Mouse (Mus musculus) lung, adult 2 months (tissue): Measurements from ENCODE around the gene 2010111I01Rik. TPM values are rescaled to one million over a fixed set of nuclear protein-coding genes. Genes with fewer than 3 reads are reported as not detected.
"Not testable (repeated sequence)": the region's sequence is repeated elsewhere in the genome, so short reads cannot be mapped to it uniquely, and the experiment has no call there.

Experiments used
- DNase-seq: peaks from one replicate; pipeline ENCODE4 v3.0.0; 2022
- H3K4me1 ChIP-seq: fragments of 200-500 bp; 2 replicates; pipeline ENCODE4 v1.6.1; 2011; ENCODE audit warnings: low read length; ENCODE audit not compliant: control insufficient read depth, insufficient read depth
- H3K4me3 ChIP-seq: fragments of 200-500 bp; replicated peaks from 2 replicates; pipeline ENCODE3; 2011; ENCODE audit warnings: low read depth, mild to moderate bottlenecking, control low read depth, low read length; ENCODE audit errors: extremely low read depth
- CTCF ChIP-seq: fragments of 200-500 bp; IDR thresholded peaks from 2 replicates; pipeline ENCODE4 v1.5.1; 2011; ENCODE audit warnings: mild to moderate bottlenecking, low read length, control low read depth; ENCODE audit not compliant: insufficient read depth
- POLR2A ChIP-seq: fragments of 200-500 bp; IDR thresholded peaks from 2 replicates; pipeline ENCODE4 v1.6.1; 2011; ENCODE audit warnings: low read depth, mild to moderate bottlenecking, control low read depth, low read length, borderline replicate concordance; ENCODE audit errors: extremely low read depth
- WGBS: fragments of 180-500 bp; shearing (Covaris S2); methylation state at CpG from one replicate; pipeline ENCODE4 v1.1.7; 2018; 5-methylcytosine and 5-hydroxymethylcytosine counted together
- polyA plus RNA-seq: library from polyadenylated mRNA; depleted of rRNA; stranded (reverse); fragments of >200 nt; gene quantifications from 2 replicates; pipeline ENCODE4 v1.2.3, GENCODE M21; 2012

The 2010111I01Rik gene
- polyA plus RNA-seq, 1 experiment, result 143 TPM

DNA sequence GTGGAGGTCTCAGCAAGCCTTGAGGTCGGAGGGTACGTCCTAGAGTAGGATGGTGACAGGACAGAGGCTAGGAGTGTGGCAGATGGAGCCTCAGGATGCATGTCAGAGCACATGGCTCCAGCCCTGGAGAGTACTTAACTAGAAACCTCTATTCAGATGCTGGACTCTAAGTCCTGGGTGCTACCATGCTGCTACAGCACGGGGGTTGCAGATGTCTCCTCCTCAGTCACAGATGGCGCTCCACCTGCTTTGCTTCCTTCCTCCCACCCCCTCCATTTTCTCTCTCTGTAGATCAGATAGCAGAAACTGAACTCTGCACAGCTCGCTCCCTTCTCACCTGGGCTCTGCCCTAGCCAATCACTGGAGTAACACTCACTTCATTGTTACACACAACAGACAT lies 342.1 kb downstream of the 2010111I01Rik start:
- no peak for TF ChIP-seq CTCF
- H3K4me1 ChIP-seq, result peaks cover 6% of the 10 kb centered on the region
- 90% methylated on average over 5 of the region's 5 CpGs for WGBS
- H3K4me3 ChIP-seq, result no peak overlapping the region
- DNase-seq, result no peak

DNA sequence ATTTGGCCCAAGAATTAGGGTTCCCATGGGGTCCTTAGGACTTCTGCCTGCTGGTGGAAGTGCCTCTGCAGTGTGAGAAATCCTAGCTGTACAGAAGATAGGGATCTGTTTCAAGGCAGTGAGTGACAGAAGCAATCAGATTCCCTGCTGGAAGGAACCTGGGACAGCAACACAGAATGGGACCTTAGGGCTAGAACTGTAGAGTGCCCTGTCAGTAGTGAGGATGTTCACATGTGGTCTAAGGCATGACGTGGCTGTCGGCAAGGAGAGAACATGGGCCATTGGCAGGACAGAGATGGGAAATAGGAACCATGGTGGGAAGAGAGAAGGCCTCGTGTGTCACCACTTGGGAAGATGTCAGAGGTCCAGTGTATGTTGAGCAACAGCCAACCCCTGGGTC lies 344.9 kb downstream of the 2010111I01Rik start:
- WGBS, result 71% methylated on average over 3 of the region's 3 CpGs
- Histone ChIP-seq H3K4me1 (peaks cover 6% of the 10 kb centered on the region), H3K4me3 (no peak overlapping the region)
- DNase-seq, result no peak
- TF ChIP-seq CTCF (no peak), POLR2A (no peak)

DNA sequence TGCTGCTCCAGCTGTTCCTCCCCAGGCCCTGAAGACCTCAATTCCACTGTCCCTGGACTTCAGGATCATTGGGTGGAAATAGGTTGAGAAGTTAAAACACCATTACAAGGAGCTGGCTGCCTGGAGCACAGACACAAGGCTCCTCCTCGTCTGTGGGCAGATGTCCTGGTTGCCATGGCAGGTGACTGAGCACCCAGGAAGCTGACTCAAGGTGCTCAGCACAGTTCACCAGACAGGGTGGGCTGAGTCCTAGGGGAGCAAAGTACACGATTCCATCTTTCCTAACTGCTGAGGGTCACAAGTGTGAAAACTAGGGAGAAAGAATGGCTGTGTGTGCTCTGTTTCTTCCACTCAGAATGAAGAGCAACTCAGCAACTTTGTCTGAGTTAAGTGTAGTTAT lies 346.5 kb downstream of the 2010111I01Rik start:
- DNase-seq, result no peak
- TF ChIP-seq CTCF (no peak), POLR2A (no peak)
- no peaks in the 10 kb centered on the region for H3K4me1 ChIP-seq
- 62% methylated on average over 2 of the region's 2 CpGs for WGBS
- no peak overlapping the region for H3K4me3 ChIP-seq

DNA sequence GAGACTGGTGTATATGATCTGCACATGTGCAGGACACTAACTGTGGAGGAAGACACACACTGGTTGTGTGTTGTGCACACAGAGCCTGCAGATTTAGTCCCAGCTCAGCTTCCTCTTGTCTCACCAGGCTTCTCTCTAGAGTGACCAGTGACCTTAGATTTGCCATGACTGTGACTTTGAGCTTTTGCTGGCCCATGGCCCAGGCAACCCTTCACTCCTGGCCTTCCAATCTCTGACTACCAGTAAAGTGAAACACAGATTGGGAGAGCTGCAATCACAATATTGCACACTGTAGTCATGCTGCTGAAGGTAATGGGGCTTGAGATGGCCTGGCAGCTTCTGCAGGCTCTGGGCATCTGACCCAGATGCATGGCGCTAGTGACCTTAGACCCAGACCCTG lies 348.6 kb downstream of the 2010111I01Rik start:
- TF ChIP-seq CTCF (no peak), POLR2A (no peak)
- 94% methylated on average over 1 of the region's 1 CpGs for WGBS
- H3K4me1 ChIP-seq, result no peaks in the 10 kb centered on the region
- H3K4me3 ChIP-seq, result no peak overlapping the region
- DNase-seq, result no peak

DNA sequence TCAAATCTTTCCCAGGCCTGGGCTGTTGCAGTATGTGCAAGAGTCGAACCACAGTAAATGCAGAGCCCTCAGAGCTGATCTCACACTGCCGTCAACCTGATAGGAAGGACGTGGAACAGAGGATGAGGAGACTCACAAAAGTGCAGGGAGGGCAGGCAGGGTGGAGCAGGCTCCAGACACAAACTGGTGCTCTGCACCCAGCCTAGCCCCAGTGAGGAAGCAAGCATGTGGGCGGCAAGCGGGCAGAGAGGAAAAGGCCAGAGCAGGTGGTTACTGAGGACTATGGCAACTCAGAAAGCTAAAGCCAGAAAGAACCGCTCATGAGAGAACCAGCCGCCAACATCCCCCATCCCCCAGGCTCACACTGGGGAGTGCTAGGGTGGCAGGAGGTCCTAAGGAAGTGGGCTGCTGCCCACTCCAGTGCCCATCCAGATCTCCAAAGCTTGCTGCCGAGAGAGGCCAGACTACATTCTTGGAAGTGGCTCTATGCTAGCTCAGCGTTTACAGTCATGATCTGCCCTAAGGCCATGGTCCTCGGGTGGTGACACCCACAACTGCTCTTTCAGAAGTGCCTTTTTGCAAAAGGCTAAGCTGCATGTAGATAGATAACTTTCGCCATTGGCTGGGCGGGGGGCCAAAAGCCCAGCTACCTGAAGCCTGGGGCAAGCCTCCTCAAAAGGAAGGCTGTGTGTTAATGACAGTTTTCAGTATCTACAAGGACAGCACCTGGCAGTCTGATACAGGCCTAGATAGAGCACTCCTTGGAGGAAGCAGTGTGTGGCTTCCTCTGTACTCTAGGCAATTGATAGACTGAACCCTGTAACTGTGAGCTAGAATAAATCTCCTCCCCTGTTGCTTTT lies 349.3 kb downstream of the 2010111I01Rik start:
- 69% methylated on average over 12 of the region's 12 CpGs for WGBS
- TF ChIP-seq POLR2A (no peak), CTCF (no peak)
- no peak for DNase-seq
- H3K4me3 ChIP-seq, result no peak overlapping the region
- no peaks in the 10 kb centered on the region for H3K4me1 ChIP-seq

DNA sequence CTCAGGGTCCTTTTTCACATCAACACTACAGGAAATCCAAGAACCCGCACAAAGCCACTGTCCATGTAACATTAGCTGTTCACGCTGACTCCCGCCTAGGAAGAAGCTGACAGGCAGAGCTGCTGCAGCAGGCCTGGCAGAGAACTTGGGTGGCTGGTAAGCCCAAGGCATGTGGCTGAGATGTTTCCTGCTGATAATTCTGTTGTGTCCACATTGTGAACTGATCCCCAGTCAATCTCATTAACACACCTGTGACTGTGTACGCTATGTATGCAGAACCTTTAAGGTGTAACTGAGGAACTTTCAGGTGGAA lies 349.9 kb downstream of the 2010111I01Rik start:
- TF ChIP-seq CTCF, result no peak
- no peak for TF ChIP-seq POLR2A
- WGBS, result 49% methylated on average over 4 of the region's 4 CpGs
- Histone ChIP-seq H3K4me3 (no peak overlapping the region), H3K4me1 (no peaks in the 10 kb centered on the region)
- DNase-seq, result no peak

DNA sequence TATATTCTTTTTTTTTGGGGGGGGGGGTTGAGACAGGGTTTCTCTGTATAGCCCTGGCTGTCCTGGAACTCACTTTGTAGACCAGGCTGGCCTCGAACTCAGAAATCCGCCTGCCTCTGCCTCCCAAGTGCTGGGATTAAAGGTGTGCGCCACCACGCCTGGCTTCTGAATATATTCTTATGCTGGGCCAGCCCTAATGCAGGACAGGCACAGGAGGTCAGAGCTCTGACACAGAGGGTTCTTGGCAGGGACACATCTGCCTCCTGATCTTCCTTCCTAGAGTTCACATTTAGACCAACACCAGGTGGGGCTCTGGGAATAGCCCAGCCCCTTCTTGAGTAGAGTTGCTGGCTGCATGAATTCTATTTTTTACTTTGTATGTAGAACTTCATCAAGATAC lies 350.4 kb downstream of the 2010111I01Rik start:
- WGBS, result 97% methylated on average over 4 of the region's 4 CpGs
- H3K4me1 ChIP-seq, DNase-seq, H3K4me3 ChIP-seq: not testable (repeated sequence)

DNA sequence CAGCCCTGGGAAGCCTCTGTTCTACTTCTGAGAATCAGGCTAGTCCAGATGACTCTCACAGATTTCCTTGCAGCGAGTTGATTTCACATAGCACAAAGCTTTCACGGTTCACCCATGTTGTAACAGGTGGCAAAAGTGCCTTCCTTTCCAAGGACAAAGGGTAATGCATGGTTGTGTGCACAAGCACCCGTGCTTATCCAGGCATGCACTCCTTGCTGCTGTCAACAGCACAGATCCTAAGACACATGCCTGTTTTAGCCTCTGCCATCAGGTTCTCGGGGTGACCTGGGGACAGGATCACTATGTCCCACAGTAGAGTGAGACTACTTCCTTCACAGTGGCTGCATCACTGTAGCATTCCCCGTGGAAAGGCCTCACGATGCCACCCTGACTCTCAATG lies 351.1 kb downstream of the 2010111I01Rik start:
- 78% methylated on average over 6 of the region's 6 CpGs for WGBS
- Histone ChIP-seq H3K4me1 (no peaks in the 10 kb centered on the region), H3K4me3 (no peak overlapping the region)
- TF ChIP-seq CTCF (no peak), POLR2A (no peak)
- DNase-seq, result no peak

DNA sequence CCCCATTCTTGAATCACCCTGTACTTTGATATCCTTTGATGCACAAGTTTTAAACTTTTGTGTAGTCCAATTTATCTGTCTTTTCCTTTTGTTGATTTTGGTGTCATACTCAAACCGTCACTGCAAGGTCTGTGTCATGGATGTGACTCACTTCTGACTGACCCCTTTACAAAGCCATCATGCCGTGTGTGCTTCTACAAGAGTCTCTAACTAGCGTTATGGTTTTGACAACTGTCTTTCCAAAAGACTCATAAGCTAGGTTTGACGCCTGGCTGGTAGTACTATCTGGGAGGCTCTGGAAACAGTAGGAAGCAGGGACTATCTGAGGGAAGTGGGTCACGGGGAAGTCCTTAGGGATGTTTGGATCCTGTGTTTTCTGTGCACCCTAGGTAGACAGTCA lies 351.7 kb downstream of the 2010111I01Rik start:
- Histone ChIP-seq H3K4me1 (no peaks in the 10 kb centered on the region), H3K4me3 (no peak overlapping the region)
- TF ChIP-seq POLR2A (no peak), CTCF (no peak)
- no peak for DNase-seq
- 88% methylated on average over 5 of the region's 5 CpGs for WGBS

DNA sequence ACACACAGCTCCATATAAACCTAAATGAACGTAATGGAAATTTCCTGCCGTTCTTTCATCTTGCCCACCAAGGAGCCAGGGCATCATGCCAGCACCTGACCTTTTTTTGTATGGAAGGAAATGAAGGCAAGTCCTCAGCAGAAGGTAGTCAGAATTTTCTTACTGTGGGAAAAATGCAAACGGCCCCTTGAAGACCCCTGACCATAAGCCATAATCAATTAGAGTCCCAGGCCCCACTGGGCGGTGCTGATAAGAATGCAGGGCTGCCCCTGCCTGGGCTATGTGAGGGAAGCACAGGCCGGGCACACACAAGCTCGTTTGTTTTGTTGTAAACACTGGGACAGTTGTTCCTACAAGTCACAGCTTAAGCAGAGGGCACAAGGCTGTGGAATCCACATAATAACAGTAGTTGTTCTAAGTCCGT lies 353.0 kb downstream of the 2010111I01Rik start:
- no peak for DNase-seq
- TF ChIP-seq POLR2A (no peak), CTCF (no peak)
- H3K4me3 ChIP-seq, result no peak overlapping the region
- no peaks in the 10 kb centered on the region for H3K4me1 ChIP-seq
- WGBS, result 42% methylated on average over 7 of the region's 7 CpGs
